Comparison of ENCODE assay signal across 18 mouse cellular contexts in genomic region chr10:67497951-67498350, GRCm38 (mm10).
"Had no signal": no experiment of that assay in that cellular context is flagged by ENCODE, and none has a peak within 500 bp of the region (broad histone marks: within the 10 kb centered on the region; RNA-seq: fewer than 3 reads in every experiment).

No protein-coding gene starts in this region.

- ATAC-seq: hindbrain, embryonic 16.5 days; intestine, embryonic 15.5 days; intestine, postnatal 0 days; liver, embryonic 12.5 days had no signal

- DNase-seq: gastrocnemius, adult 2 months; gastrocnemius, postnatal 25 days; heart, adult 2 months; heart, postnatal 10 days; heart, postnatal 4 days; kidney, adult 18-20 months; kidney, adult 8-10 months; kidney, postnatal 10 days; kidney, postnatal 25 days; kidney, postnatal 4 days; layer of hippocampus, adult 9-11 months; layer of hippocampus, postnatal 36 days; left cerebral cortex, postnatal 4 days; lung, adult 18-20 months had no signal
